Comparison of ENCODE assay signal across 18 mouse cellular contexts in the genomic region with DNA sequence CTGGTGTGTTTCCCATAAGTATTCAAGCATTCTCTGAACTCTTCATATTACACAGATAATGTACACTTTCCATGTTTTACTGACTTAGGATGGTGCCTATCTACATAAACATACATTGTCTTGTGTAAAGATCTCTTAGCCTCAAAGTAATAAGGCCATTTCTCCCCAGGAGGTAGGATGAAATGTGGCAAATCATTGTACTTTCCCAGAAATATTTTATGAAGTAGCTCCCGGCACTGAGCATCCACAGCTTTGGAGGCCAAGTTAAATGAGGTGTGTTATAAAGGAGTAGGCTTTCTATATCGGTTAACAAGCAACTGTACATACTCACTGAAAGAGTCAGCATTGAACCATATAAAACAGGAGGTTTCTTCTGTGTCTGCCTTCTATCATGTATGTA.
"Had no signal": no experiment of that assay in that cellular context is flagged by ENCODE, and none has a peak within 500 bp of the region (broad histone marks: within the 10 kb centered on the region; RNA-seq: fewer than 3 reads in every experiment).

No protein-coding gene starts in this region.

- H3K9me3 ChIP-seq: lung, embryonic 15.5 days; megakaryocyte, embryonic 14.5 days; midbrain, embryonic 13.5 days; midbrain, embryonic 15.5 days; neural tube, embryonic 12.5 days; stomach, embryonic 15.5 days had no signal

- H3K27ac ChIP-seq: lung, embryonic 15.5 days; macrophage; midbrain, embryonic 13.5 days; midbrain, embryonic 15.5 days; neural tube, embryonic 12.5 days; stomach, embryonic 15.5 days; stomach, postnatal 0 days had no signal

- H3K27me3 ChIP-seq: lung, embryonic 15.5 days; megakaryocyte, embryonic 14.5 days; midbrain, embryonic 13.5 days; midbrain, embryonic 15.5 days; neural tube, embryonic 12.5 days; stomach, embryonic 15.5 days had no signal

- H3K9ac ChIP-seq: liver, postnatal 0 days; lung, embryonic 15.5 days; midbrain, embryonic 13.5 days; midbrain, embryonic 15.5 days; neural tube, embryonic 12.5 days; stomach, embryonic 15.5 days had no signal

- H3K36me3 ChIP-seq: lung, embryonic 15.5 days; midbrain, embryonic 13.5 days; midbrain, embryonic 15.5 days; neural tube, embryonic 12.5 days; stomach, embryonic 15.5 days had no signal

- H3K4me3 ChIP-seq: lung, embryonic 15.5 days; megakaryocyte, embryonic 14.5 days; midbrain, embryonic 13.5 days; midbrain, embryonic 15.5 days; neural tube, embryonic 12.5 days; stomach, embryonic 15.5 days had no signal

- DNase-seq: liver, postnatal 0 days; lung, adult 2 months; lung, postnatal 14 days; lung, postnatal 36 days; right cerebral cortex, postnatal 14 days; thymus, adult 2 months; thymus, postnatal 25 days; thymus, postnatal 4 days had no signal

- H3K4me2 ChIP-seq: lung, embryonic 15.5 days; midbrain, embryonic 11.5 days; midbrain, embryonic 13.5 days; midbrain, embryonic 15.5 days; neural tube, embryonic 12.5 days; stomach, embryonic 15.5 days had no signal

- H3K4me1 ChIP-seq: lung, embryonic 15.5 days; midbrain, embryonic 13.5 days; midbrain, embryonic 15.5 days; neural tube, embryonic 12.5 days; stomach, embryonic 15.5 days had no signal

- ATAC-seq: liver, postnatal 0 days; lung, postnatal 0 days; midbrain, embryonic 13.5 days; midbrain, embryonic 15.5 days had no signal
